Mouse (Mus musculus) spleen, postnatal 36 days (tissue): ENCODE data around the gene Stfa1.
"Not testable (repeated sequence)": the region's sequence is repeated elsewhere in the genome, so short reads cannot be mapped to it uniquely, and the experiment has no call there.

Experiments used
- DNase-seq, 2 experiments: peaks; one replicate each; pipeline ENCODE4 v3.0.0; 2022; ENCODE audit warnings: low spot score in 2 of 2, mixed read lengths in 1 of 2

Stfa1 gene

GRCm38 (mm10) chr16:36276796-36277195, at the start of gene Stfa1:
Gene Stfa1, plus strand, starts transcription at chr16:36276951.
- not testable (repeated sequence) for DNase-seq

- not testable (repeated sequence) for DNase-seq
Measured at GRCm38 (mm10) chr16:36260585-36260984, 16.2 kb upstream of the Stfa1 start.

DNA sequence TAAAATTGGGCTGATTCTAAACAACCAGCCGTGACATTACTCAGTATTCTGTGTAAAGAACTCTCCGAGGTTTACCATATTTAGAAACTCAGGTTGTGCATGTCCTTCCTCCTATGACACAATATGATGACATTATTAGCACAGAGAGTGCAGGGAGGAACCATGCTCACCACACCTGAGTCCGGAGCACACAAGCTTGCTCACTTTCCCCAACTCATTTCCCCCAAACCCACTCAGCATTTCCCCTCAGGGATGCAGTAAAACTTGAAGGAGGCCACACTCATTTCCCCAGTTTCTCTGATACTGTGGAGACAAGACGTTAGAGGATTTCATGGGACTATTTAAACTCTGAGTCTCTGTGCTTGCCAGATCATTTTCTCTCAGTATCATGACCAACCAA, 12.4 kb downstream of the Stfa1 start:
- no peak for DNase-seq

DNA sequence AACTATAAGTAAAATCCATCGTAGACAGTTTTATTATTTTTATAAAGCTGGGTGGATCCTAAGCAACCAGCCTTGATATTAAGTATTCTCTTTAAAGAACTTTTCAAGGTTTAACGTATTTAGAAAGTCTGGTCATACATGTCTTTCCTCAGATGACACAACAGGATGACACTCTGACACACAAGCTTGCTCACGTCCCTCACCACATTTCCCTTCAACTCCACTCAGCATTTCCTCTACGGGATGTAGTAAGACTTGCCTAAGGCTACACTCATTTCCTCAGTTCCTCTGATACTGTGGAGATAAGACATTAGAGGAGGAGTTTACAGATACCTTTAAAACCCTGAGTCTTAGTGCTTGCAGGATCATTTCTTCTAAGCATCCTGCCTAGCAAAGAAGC, 30.9 kb downstream of the Stfa1 start:
- no peak for DNase-seq

GRCm38 (mm10) chr16:36316111-36316510, 39.4 kb downstream of the Stfa1 start:
- DNase-seq, result not testable (repeated sequence)

- DNase-seq, result no peak
Measured at GRCm38 (mm10) chr16:36319286-36319685, 42.5 kb downstream of the Stfa1 start.

- DNase-seq, result no peak
Measured at GRCm38 (mm10) chr16:36334232-36334631, 57.5 kb downstream of the Stfa1 start, which contains the start of gene BC117090. Gene BC117090, minus strand, starts transcription at chr16:36334332.
